Comparison of ENCODE assay signal across 8 mouse cellular contexts in the genomic region with DNA sequence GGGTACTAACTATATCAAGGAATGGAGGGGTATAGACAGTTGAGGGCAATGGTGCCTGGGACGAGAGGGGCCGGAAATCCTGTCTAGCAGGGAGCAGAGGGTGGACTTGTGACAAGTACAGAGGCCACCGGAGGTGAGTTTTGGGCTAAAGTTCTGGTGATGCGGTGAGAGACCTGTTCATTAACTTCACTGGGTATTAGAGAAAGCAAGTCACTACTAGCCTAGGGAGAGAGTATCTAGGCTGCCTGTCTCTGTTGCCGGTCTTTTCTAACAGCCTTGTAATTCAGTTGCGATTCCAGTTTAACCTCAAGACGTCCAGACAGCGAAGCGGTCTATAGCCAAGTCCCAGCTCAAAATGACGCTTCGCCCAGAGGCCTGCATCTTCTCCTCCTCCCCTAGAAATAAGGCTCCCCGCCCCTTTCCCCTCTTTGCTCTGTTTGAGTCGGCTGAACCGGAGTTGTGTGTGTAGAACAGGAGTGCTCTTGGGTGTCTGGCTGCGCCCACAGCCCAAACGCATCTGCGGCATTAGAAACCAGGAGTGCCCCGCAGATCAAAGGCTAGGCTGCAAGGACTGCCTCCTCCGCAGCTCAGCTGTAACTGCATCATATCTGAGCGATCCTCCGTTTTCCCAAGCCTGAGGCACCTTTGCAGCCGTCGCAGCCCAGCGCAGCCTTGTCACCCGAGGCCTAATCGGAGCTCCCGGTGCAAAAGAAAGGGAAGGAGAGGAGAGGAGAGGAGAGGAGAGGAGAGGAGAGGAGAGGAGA. TPM values are rescaled to one million over a fixed set of nuclear protein-coding genes. Genes with fewer than 3 reads are reported as not detected.
DNase-seq lines count a peak whose midpoint lies in the region; ATAC-seq and TF ChIP-seq lines count a peak whose summit lies in the region.

No protein-coding gene starts in this region.

- peak; percentile 7 for DNase-seq in layer of hippocampus, adult 9-11 months
- no peak for DNase-seq in layer of hippocampus, postnatal 36 days
- peak; percentile 37 for DNase-seq in embryonic facial prominence, embryonic 11.5 days (ENCODE audit: low spot score)
- peak; percentile 38 for DNase-seq in lung, postnatal 36 days
- no peak for DNase-seq in testis, postnatal 10 days (ENCODE audit: low spot score)
- no peak for DNase-seq in gastrocnemius, postnatal 10 days
- DNase-seq in cerebellum, adult 11 months: no peak

- WGBS in embryonic facial prominence, embryonic 11.5 days: 1% methylated on average over 26 of the region's 27 CpGs
- 4% methylated on average over 27 of the region's 27 CpGs for WGBS in intestine, postnatal 0 days

- H3K9ac ChIP-seq in embryonic facial prominence, embryonic 11.5 days (replicated peaks; ENCODE audit: low read length): no peak overlapping the region
- no peak overlapping the region for H3K9ac ChIP-seq in intestine, postnatal 0 days (ENCODE audit: low read depth, low read length)

- peaks cover 60% of the 10 kb centered on the region for H3K27me3 ChIP-seq in embryonic facial prominence, embryonic 11.5 days (ENCODE audit: control insufficient read depth, insufficient read depth, low read length)
- H3K27me3 ChIP-seq in intestine, postnatal 0 days (replicated peaks; ENCODE audit: control insufficient read depth, insufficient read depth, low read length): peaks cover 66% of the 10 kb centered on the region

- H3K27ac ChIP-seq in embryonic facial prominence, embryonic 11.5 days (replicated peaks; ENCODE audit: low read depth, low read length): no peak overlapping the region
- H3K27ac ChIP-seq in intestine, postnatal 0 days (ENCODE audit: low read depth, low read length): peak overlapping the region; percentile 41; the same call in 1 of the 2 replicates

- no peak for ATAC-seq in embryonic facial prominence, embryonic 11.5 days (replicated peaks; ENCODE audit: insufficient number of reproducible peaks, low FRiP score, low TSS enrichment, low read depth)
- ATAC-seq in intestine, postnatal 0 days: no peak

- no peaks in the 10 kb centered on the region for H3K9me3 ChIP-seq in embryonic facial prominence, embryonic 11.5 days (replicated peaks; ENCODE audit: control insufficient read depth, low read length)
- no peaks in the 10 kb centered on the region for H3K9me3 ChIP-seq in intestine, postnatal 0 days (ENCODE audit: control insufficient read depth)

- H3K36me3 ChIP-seq in embryonic facial prominence, embryonic 11.5 days (replicated peaks; ENCODE audit: control insufficient read depth, insufficient read depth, low read depth, low read length): no peaks in the 10 kb centered on the region
- H3K36me3 ChIP-seq in intestine, postnatal 0 days (ENCODE audit: control insufficient read depth, insufficient read depth): no peaks in the 10 kb centered on the region

- no peak overlapping the region for H3K4me3 ChIP-seq in embryonic facial prominence, embryonic 11.5 days (ENCODE audit: low read depth, low read length)
- H3K4me3 ChIP-seq in intestine, postnatal 0 days (ENCODE audit: low read depth, low read length): peak overlapping the region; percentile 76

- TF ChIP-seq CTCF in intestine, postnatal 0 days (IDR thresholded peaks at IDR 0.05; ENCODE audit: low read depth): peak; percentile 9; the same call in 1 of the 2 replicates

- peaks cover 5% of the 10 kb centered on the region; the same call in 1 of the 2 replicates for H3K4me1 ChIP-seq in embryonic facial prominence, embryonic 11.5 days (ENCODE audit: control insufficient read depth, insufficient read depth, low read length)
- H3K4me1 ChIP-seq in intestine, postnatal 0 days (replicated peaks; ENCODE audit: control insufficient read depth, insufficient read depth, low read length): no peaks in the 10 kb centered on the region; the same call in 1 of the 2 replicates

- H3K4me2 ChIP-seq in embryonic facial prominence, embryonic 11.5 days (ENCODE audit: low read depth, low read length): no peak overlapping the region
- peak overlapping the region; percentile 84 for H3K4me2 ChIP-seq in intestine, postnatal 0 days (replicated peaks; ENCODE audit: low read depth)

RNA-seq across cellular contexts. Expression of a gene that starts 1.8 kb away (rescaled TPM):
- under 1 TPM; 0.75 to 0.81 TPM for total RNA-seq in layer of hippocampus, postnatal 36 days (2021)
- 4.6 and 5.3 TPM in 2 replicates for polyA plus RNA-seq in embryonic facial prominence, embryonic 11.5 days (2014; fragmentation: Nextera tagmentation; extraction: Ambion mirVana)
- polyA plus RNA-seq in intestine, postnatal 0 days (2015; fragmentation: Nextera tagmentation; extraction: Ambion mirVana): 20.2 and 22.7 TPM in 2 replicates
- total RNA-seq in gastrocnemius, postnatal 10 days (2021): 10 to 100 TPM; 26.8 to 27.5 TPM

Comparison
In these comparisons a context has a peak if more than half of its experiments do, and no peak if none do; other contexts are left out.
1. DNase-seq: peak in layer of hippocampus, adult 9-11 months (single experiment), embryonic facial prominence, embryonic 11.5 days (single experiment) and lung, postnatal 36 days (single experiment); none in layer of hippocampus, postnatal 36 days (0 of 2), testis, postnatal 10 days (single experiment), gastrocnemius, postnatal 10 days (single experiment) and cerebellum, adult 11 months (single experiment).
2. RNA of a gene that starts 1.8 kb away (total RNA-seq): 26.8 to 27.5 TPM in gastrocnemius, postnatal 10 days; 0.75 to 0.81 TPM in layer of hippocampus, postnatal 36 days; every median in the first group is over 10 times any median in the second.